Mouse (Mus musculus) left cerebral cortex, adult 6 months (tissue): ENCODE results near the gene Kirrel3. TPM values are rescaled to one million over a fixed set of nuclear protein-coding genes. Genes with fewer than 3 reads are reported as not detected.

Source experiments
- long read RNA-seq, 2 experiments: library from polyadenylated mRNA; unstranded; transcript quantifications; one replicate each; pipeline ENCODE4 v2.0.0; 2019 to 2020
- polyA plus RNA-seq: library from polyadenylated mRNA; unstranded; fragments of <200 nt; fragmentation: Nextera tagmentation; gene quantifications from 2 replicates; pipeline ENCODE4 v1.2.3, GENCODE M21; 2021

Gene Kirrel3
- polyA plus RNA-seq = 16.2 and 20.8 TPM in 2 replicates
- long read RNA-seq, experiment 1, partial matches to known transcripts = 62 of 83 reads
- long read RNA-seq, experiment 1, other reads (novel, unspliced or antisense) = 21 of 83 reads
- long read RNA-seq, experiment 2, partial matches to known transcripts = 17 of 21 reads
- long read RNA-seq, experiment 2, other reads (novel, unspliced or antisense) = 4 of 21 reads

GRCm38 (mm10) chr9:34485759-34486431 is at the start of gene Kirrel3:
Gene Kirrel3 (plus strand): TSS chr9:34485894.

